Mouse (Mus musculus) testis, postnatal 14 days (tissue): ENCODE results near the gene Cntn4.

Source experiments
- DNase-seq: peaks from one replicate; pipeline ENCODE4 v3.0.0; 2021; ENCODE audit warnings: low spot score

Gene Cntn4

DNA sequence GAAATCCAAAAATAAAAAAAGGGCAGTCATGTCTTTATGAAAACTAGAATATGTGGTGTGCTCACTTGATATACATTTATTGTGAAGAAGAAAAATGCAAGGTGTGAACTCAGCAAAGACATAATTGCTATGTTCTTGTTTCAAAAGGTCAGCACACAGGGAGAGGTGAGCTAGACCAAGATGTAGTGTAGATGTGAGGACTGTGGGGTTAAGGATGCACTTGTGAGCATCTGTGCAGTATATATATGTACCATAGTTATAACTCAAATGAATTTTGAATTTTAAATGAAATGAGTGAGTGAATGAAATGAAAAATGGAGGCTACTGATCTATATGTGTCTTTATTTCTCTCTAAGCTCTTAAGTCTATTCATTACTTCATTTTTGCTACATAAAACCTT is 401.2 kb downstream of the Cntn4 start:
- DNase-seq: no peak

DNA sequence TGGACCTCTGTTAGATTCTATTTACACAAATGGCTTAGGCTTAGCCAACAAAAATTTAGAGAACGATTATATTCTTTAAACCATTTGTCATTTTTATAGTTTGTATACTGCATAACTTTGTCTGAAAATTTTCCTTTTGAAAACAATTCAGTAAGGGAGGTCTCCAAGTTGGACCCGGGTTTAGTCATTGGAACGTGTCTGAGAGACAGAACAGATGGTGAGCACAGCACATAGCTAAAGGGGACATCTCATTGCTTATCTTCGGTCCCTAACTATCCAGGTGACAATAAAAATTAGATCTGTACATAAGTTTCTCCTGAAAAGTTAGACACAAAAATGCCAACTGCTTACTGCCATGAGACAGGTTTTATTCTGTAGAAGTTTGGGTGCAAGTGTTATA is 420.4 kb downstream of the Cntn4 start:
- no peak for DNase-seq

DNA sequence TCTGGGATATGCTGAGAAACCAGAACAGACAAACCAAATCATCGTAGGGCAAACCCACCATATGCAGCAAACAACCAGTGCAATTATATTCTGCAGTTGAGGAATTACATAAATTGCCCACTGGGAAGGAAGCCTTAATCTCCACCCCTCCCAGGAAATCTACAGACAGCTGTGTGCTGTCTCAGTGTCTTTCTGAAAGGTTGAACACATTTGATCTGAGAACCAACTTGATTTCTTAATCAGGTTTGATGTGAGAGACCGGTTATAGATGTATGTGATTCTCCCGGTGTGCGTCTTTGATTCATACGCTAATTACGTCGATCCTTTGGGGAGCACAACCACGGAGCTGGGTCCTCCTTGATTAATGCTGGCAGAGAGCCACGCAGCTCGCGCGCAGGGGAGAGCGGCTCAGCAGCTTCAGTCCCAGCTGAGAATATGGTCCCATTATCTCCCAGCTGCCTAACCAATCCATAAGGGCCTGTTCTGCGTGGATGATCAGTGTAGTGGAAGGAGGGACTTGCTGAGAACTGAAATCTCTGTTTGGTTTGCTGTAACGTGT is 441.1 kb downstream of the Cntn4 start:
- DNase-seq: no peak

DNA sequence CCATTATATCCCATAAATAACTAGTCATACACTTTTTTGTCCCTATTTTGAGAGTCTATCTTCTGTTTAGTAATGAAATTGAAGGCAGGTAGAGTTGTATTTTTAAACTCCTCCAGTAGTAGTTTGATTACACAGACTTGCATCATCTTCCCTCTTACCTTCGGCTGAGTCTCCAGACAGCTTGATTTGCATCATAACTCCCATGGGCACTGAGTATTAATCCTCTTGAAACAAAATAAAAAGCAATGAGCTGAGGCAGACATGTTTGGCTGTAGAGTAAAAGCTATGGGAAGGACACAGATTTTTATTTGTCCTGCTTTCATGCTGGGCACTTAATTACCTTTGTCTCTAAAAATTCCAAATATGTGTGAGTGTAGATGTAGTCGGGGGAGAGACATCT is 476.1 kb downstream of the Cntn4 start:
- no peak for DNase-seq

DNA sequence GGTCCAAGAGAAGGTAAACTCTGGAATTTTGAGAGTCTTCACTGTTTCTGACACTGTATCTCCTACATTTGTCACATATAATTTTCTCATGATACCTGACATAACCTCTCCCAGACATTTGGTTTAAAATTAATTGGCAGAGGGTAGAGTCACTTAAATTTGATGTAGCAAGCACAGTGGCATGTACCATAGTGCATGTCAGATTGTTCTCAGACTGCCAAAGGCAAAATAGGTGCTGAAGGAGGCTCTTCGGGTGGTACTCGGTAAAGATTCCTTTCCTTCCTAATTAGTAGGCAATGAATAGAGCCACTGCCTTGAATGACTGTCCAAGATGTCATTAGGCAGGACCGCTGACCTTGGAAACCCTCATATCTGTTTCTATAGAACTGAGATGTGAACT is 477.9 kb downstream of the Cntn4 start:
- no peak for DNase-seq

DNA sequence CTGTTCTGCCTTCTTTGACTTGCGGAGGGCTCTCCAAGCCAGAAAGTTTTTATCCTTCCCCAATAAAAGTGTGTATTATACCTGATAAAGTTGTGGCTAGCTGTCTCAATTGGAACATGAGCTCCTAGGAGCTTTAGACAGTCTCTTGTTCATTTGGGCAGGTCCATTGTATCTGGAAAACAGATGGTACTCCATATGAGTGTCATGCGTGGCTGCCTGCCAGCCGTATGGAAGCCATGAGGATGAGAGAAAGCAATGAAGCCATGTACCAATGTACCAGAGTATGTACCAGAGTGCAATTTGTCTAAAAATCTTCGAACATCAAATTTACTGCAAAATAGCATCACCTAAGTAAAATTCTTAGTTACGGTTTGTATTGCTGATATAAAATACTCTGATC is 500.1 kb downstream of the Cntn4 start:
- no peak for DNase-seq

DNA sequence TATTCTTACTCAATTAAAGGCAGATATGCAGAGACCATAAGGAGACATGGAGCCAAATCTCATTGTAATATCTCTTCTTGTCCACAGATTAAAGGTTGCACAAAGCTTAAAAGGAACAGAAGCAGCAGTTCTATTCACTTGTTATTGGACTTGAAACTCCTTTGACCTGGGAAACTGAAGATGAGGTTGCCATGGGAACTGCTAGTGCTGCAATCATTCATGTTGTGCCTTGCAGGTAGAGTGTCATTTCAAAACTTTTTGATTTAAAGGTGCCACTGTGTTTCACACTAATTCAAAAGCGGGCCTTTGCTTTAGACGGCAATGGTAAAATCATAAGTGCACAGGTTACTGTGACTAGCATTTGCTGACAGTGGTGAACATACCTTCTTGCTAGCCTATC is 504.1 kb downstream of the Cntn4 start:
- no peak for DNase-seq

DNA sequence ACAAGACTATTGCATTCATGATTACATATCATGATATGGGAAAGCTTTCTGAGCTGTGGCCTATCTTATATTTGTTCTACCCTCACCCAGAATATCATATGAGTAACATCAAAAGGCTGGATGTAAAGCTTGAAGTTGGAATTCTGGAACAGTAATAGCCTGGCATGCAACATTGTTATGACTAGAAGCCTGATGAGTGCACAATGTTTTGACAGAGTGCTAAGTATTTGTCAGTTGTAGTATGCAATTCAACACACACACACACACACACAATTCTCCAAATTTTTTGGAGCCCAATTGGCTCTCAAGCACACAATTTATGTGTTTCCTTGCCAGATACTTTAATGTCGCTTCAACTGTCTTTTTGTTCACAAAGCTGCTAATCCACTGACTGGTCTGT is 523.5 kb downstream of the Cntn4 start:
- DNase-seq: no peak

DNA sequence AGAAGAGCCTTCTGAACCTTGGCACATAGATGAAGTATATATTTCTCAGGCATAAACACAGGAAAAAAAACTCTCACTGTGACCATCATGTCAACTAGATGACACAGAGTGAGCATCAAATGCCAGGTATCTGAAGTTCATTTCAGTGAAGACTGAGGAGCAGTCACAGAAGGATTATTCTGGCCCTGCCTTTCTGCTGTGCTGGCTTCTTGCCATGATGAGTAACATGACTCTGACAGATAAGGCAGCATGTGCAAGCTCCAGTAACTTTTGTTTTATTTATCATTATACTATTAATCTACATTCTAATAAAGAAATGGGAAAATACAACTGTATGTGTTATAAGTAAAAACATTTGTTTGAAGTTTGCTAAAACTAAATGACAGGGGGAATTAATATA is 529.9 kb downstream of the Cntn4 start:
- DNase-seq: no peak

DNA sequence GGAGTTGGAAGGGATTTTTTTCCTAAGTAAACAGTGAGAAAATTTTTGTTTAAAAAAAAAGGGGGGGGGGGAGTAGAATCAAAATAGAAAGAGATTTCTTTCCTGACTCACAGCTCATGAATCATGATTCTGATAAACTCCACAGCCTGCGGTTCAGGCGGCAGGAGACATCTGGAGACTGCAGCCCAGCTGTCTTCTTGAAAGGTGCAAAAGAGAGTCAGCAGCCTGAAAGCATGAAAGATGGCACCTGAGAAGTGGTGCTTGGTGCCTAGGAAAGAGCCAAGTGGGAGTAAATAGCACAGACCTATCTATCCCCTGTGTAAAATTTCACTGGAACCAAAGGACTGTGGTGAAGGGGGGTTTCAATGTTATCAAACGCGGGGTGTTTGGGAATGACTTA is 535.6 kb downstream of the Cntn4 start:
- DNase-seq: no peak

DNA sequence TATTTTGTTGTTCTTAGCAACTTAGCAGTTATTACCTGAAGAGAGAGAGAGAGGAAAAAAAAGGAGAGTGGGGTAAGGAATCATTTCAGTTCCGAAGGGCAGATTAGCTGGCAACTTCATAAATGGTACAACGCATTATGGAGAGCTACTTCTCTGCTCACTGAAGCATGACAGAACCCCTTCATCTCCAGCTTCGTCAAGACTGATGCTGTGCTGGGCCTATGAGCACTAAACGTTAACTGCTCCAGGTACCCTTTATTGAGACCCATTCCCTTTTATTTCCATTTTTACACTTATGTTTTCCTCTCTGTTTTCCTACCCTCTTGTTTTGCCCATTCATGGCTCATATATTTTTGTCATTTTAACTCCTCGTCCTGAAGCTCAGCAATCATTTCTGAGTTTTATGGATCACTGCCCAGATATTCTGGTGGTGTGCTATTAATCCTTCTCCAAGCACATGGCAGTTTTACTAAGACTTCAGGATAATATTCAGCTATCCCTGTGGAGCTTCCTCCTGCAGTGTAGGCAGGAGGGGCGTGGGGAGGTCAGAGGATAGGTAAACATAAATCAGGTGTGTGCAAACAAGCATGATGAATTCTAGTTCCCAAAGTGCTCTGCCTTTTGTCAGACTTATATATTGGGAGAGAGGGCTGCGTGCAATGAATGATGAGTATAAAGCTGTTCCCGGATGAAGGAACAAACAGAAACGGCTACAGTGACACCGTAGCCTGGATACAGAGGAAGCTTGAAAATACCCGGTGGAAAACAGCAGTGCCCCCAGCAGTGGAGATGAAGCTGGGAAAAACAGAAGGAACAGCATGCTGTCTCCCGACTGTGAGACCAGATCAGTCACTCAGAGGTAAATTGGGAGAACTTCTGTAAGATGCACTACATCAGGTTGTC is 559.8 kb downstream of the Cntn4 start:
- no peak for DNase-seq

DNA sequence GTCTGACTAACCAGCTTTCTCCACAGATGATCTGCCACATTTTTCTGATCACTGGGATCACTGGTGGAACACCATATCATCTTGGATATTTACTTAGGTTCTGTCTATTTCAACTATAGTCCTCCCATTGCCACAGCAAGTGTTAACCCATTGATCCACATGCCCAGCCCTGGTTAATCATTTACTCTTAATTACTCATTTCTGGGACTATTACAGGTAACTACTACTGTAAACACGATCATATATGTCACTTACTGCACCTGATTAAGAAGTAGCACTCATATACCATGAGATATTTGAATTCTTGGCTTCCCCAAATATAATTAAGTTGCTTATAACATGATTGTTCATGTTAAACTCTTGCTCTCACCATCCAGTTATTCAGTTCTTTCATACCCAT is 564.1 kb downstream of the Cntn4 start:
- DNase-seq: no peak

DNA sequence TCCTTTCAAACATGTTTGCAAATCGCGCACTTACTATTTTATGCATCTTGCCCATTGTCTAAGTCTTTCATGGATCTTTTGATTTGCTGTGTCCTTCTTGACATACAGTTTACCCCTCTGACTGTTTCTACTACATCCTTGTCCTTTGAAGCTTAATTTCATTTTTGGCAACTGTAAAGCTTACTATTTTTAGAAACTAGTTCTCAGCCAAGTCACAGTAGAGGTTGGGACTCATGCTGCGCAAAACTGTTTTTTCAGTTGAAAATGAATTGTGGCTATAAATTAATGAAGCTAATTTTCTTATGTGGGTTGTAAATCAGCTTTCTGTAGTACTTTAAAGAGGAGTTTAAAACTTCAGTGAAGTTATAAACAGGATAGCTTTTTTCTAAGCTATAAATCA is 585.9 kb downstream of the Cntn4 start:
- no peak for DNase-seq

DNA sequence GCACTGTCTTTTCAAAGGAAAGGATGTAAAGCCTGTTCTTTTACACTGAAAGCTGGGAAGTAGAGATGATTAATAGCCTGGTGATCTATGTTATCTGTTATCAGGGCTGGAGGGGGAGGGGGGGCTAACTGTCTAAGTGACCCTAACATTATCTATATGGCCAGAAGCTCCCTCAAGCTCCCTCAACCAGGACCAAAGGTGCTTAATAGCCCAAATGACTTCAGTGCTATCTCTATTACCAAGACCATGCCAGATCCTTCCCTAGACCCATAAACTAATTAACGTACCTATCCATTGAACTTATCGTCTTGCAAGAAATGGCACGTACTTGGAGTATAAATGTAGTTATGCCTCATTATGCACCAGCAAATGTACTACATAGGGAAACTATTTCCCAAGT is 588.0 kb downstream of the Cntn4 start:
- DNase-seq: no peak

DNA sequence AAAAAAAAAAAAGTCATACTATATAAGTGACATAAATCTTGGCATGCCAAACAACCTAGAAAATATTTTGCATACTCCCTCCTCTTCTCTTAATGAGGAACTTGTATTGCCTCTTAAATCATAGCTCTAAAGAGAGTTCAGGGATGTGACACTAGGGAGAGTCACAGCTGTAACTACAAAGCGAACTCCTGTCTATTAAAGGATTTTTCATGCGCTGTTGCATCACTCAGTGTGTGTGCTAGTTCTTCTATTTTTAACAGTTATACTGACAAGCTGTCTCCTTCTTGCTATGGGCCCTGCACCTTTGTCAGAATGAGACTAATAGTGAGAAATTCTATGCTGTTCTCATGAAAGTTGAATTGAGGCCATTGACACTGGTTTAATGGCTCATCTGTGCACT is 588.8 kb downstream of the Cntn4 start:
- no peak for DNase-seq

DNA sequence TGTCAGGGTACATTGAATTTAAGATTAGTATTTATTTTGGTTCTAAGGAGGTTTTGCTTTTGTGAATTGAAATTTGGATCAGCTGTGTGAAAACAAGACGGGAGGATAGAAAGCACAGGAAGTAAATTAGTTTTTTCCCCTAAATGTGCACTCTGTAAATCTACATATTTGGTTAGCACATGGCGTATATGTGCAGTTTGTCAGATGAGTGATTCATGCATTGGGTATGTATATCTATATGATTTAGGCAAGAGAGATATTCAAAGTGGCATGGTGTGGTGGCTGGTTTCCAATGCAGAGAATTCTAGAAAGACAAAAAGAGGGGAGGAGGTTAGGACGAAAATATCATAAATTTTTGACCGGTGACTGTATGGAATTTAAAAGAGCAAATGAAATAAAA is 591.3 kb downstream of the Cntn4 start:
- no peak for DNase-seq

DNA sequence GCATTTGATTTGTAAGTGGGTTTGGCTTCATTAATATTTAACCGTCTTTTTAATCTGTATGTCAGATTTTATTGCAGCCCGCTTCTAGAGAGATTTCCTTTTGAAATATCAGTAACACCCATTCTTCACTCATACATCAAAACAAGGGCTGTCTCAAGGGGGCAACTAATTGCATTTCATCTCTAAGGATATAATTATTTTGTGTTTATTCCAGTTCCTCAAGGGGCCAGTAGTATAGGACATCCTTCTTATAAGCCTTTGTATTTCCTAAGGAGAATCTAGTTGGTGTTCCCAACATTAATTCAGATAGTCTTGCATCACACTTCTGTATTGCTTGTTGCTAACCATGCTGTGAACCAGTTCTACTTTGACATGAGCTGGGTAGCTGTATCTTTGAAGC is 599.7 kb downstream of the Cntn4 start:
- no peak for DNase-seq

DNA sequence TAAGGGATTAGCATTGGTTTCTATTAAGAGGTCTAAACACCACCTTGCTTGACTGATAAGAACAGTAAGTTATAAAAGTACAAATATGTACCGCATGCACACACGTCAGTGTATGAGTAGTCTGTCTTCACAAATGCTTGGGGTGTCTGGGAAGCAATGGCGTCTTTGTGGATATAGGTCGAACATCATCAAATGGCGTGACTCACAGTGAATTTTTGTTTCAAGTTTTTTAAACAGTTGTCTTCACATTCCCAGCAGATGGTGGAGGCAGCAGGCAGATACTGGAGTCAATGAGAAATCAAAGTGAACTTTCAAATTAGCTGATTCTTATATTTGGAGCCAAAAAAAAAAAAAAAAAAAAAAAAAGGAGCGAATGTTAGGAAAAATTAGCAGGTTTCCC is 604.2 kb downstream of the Cntn4 start:
- DNase-seq: no peak

DNA sequence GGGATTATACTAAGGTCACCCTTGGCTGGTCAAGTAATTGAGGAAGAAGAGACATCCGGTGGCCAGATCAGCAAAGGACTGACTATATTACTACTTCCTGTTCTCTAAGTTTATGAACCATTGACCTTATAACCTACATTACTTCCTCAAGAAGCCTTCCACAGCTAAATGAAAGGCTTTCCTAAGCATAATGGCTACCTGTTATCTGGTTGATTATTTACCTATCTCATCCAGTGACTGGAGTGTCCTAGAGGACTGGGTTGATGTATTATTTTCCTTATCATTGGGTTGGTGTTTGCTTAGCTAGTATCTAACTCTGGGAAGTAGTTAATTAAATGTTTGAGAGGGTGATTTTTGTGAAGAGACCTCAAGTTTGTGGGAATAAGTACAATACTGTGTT is 606.4 kb downstream of the Cntn4 start:
- DNase-seq: no peak

DNA sequence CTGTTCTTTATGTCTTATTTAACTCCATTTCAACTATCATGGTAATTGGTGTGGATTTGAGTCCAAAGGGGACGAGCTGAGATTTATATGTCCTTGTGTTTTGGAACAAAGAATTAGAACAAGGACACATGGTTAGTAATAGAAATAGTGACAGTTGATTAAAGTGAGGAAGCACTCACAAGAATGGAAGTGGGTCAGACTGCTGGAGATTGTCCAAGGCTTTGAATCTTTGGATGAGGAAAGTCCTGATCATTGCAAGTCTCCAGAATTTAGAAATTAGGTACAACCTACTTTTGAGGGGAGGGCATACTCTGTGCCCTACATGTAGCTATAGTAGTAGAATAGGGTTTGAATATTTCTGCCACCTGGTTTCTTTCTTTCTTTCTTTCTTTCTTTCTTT is 622.0 kb downstream of the Cntn4 start:
- DNase-seq: no peak

DNA sequence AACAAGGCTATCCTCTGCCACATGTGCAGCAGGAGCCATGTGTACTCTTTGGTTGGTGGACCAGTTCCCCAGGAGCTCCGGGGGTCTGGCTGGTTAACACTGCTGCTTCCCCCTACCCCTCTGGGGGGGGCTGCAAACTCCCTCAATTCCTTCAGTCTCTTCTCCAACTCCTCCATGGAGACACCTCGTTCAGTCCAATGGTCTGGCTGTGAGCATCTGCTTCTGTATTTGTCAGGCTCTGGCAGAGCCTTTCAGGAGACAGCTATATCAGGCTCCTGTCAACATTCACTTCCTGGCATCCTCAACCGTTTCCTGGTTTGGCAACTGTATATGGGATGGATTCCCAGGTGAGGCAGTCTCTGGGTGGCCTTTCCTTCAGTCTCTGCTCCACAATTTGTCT is 622.7 kb downstream of the Cntn4 start:
- no peak for DNase-seq

DNA sequence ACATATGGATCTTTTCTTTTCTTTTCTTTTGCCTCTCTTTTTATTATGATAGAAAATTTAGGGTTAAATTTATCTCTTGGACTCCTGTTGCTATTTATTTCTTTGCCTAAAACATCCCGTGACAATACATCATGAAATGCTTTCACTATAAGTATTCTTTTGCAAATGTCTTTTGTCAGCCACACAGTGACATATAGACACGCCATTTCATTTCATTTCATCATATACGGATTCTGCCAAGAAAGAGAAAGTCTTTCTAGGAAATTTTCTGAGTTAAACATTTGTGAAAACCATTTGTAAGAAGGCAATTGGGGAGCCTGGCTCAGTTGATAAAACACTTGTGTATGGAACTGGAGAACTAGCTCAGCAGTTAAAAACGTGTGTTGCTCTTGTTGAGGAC is 625.0 kb downstream of the Cntn4 start:
- DNase-seq: no peak

DNA sequence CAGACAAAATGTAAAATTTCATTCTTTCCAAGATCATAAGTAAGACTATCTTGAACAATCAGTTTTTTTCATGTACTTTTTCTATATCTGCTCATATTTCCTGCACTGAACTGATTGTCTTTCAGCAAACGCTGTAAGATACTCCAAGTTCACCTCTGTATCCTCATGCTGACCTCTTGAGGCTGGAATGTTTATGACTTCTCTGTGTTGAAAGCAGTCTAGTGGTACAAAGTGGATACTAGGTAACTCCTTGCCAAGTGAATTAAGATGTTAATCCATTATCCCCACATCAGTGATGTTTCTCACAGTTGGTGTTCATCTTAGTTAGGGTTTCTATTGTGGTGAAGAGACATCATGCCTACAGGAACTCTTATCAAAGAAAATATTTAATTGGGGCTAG is 651.5 kb downstream of the Cntn4 start:
- DNase-seq: no peak

DNA sequence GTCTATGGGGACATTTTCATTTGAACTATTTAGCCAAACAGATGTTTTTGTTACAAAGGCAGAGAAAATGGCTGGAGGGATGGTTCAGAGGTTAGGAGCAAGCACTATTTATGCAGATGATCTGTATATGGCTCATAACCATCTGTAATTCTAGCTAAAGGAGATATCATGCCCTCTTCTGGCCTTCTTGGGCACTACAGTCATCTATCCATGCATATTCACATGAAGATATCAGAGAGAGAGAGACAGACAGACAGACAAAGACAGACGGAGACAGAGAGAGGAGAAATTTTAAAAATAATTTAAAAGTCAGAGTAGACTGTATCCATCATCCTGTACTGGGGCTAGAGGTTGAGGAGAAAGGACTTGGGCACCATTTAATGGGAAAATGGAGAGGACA is 652.2 kb downstream of the Cntn4 start:
- DNase-seq: no peak
